Mouse (Mus musculus) heart, embryonic 13.5 days (tissue): ENCODE measurements at regions not wholly inside any gene's neighbourhood (a gene's known extent, or its start where the extent isn't known, plus 50 kb on each side); places are given as distances from the start of the nearest gene placed in this dataset.

Source experiments
- ATAC-seq: fragments of 200-750 bp; cut with Nextera tagmentation; 2 replicates; pipeline ENCODE4 v1.8.0; 2017; ENCODE audit warnings: moderate TSS enrichment; ENCODE audit not compliant: insufficient number of reproducible peaks, low FRiP score, low TSS enrichment; ENCODE audit errors: extremely low read depth
- H3K27ac ChIP-seq: fragments of 300-500 bp; sonication (generic); replicated peaks from 2 replicates; pipeline ENCODE4 v1.5.1; 2015; ENCODE audit warnings: moderate library complexity, mild to moderate bottlenecking, inconsistent platforms
- H3K27me3 ChIP-seq: fragments of 300-500 bp; sonication (generic); replicated peaks from 2 replicates; pipeline ENCODE4 v1.6.1; 2015; ENCODE audit warnings: mild to moderate bottlenecking, inconsistent platforms
- H3K36me3 ChIP-seq: fragments of 300-500 bp; sonication (generic); 2 replicates; pipeline ENCODE4 v1.6.1; 2015; ENCODE audit warnings: mild to moderate bottlenecking, inconsistent platforms
- H3K4me1 ChIP-seq: fragments of 300-500 bp; sonication (generic); 2 replicates; pipeline ENCODE4 v1.6.1; 2015; ENCODE audit warnings: inconsistent platforms
- H3K4me2 ChIP-seq: fragments of 300-500 bp; sonication (generic); 2 replicates; pipeline ENCODE4 v1.6.1; 2015; ENCODE audit warnings: inconsistent platforms, mild to moderate bottlenecking, moderate library complexity
- H3K4me3 ChIP-seq: fragments of 300-500 bp; sonication (generic); 2 replicates; pipeline ENCODE4 v1.5.1; 2015; ENCODE audit warnings: moderate library complexity, mild to moderate bottlenecking, inconsistent platforms
- H3K9ac ChIP-seq: fragments of 300-500 bp; sonication (generic); 2 replicates; pipeline ENCODE4 v1.6.1; 2015; ENCODE audit warnings: inconsistent platforms, mild to moderate bottlenecking, moderate library complexity
- H3K9me3 ChIP-seq: fragments of 300-500 bp; sonication (generic); 2 replicates; pipeline ENCODE4 v1.6.1; 2016; ENCODE audit warnings: inconsistent platforms
- WGBS: fragments of 180-500 bp; shearing (Covaris S2); methylation state at CpG from one replicate; pipeline ENCODE4 v1.1.7; 2015; ENCODE audit warnings: mixed read lengths; 5-methylcytosine and 5-hydroxymethylcytosine counted together

GRCm38 (mm10) chr9:14179777-14180176, 95.1 kb upstream of the Sesn3 start:
- no peak for ATAC-seq

GRCm38 (mm10) chr9:14184261-14184660, 90.6 kb upstream of the Sesn3 start:
- no peak for ATAC-seq
- H3K9ac ChIP-seq = no peak overlapping the region
- no peak overlapping the region for H3K4me2 ChIP-seq
- 77% methylated on average over 4 of the region's 4 CpGs for WGBS
- H3K4me1 ChIP-seq = peaks cover 8% of the 10 kb centered on the region
- no peaks in the 10 kb centered on the region for H3K27me3 ChIP-seq
- no peak overlapping the region for H3K27ac ChIP-seq
- H3K36me3 ChIP-seq = no peaks in the 10 kb centered on the region
- no peaks in the 10 kb centered on the region for H3K9me3 ChIP-seq
- H3K4me3 ChIP-seq = no peak overlapping the region

More at GRCm38 (mm10) chr9:14179777-14180176, 95.1 kb upstream of the Sesn3 start:
- Histone ChIP-seq H3K27me3 (no peaks in the 10 kb centered on the region), H3K27ac (no peak overlapping the region), H3K36me3 (no peaks in the 10 kb centered on the region), H3K4me3 (no peak overlapping the region), H3K4me1 (peaks cover 38% of the 10 kb centered on the region), H3K4me2 (no peak overlapping the region), H3K9me3 (no peaks in the 10 kb centered on the region), H3K9ac (no peak overlapping the region)
- WGBS = 88% methylated on average over 1 of the region's 1 CpGs

- Histone ChIP-seq H3K9ac (no peak overlapping the region), H3K4me1 (peaks cover 4% of the 10 kb centered on the region), H3K36me3 (no peaks in the 10 kb centered on the region), H3K9me3 (no peaks in the 10 kb centered on the region), H3K4me2 (no peak overlapping the region), H3K27ac (no peak overlapping the region), H3K27me3 (no peaks in the 10 kb centered on the region), H3K4me3 (no peak overlapping the region)
- WGBS = 52% methylated on average over 2 of the region's 2 CpGs
- ATAC-seq = no peak
Observed at GRCm38 (mm10) chr9:14185681-14186080, 89.2 kb upstream of the Sesn3 start.

GRCm38 (mm10) chr9:14187753-14188152, 87.1 kb upstream of the Sesn3 start:
- Histone ChIP-seq H3K9ac (no peak overlapping the region), H3K4me2 (no peak overlapping the region)
- WGBS = 76% methylated on average over 1 of the region's 1 CpGs

GRCm38 (mm10) chr9:14188504-14188903, 86.4 kb upstream of the Sesn3 start:
- Histone ChIP-seq H3K27ac (no peak overlapping the region), H3K9ac (no peak overlapping the region), H3K9me3 (no peaks in the 10 kb centered on the region), H3K4me3 (no peak overlapping the region), H3K27me3 (no peaks in the 10 kb centered on the region), H3K36me3 (no peaks in the 10 kb centered on the region), H3K4me2 (no peak overlapping the region), H3K4me1 (peaks cover 6% of the 10 kb centered on the region)
- ATAC-seq = no peak
- WGBS = 72% methylated on average over 2 of the region's 2 CpGs

More at GRCm38 (mm10) chr9:14187753-14188152, 87.1 kb upstream of the Sesn3 start:
- ATAC-seq = no peak
- no peak overlapping the region for H3K27ac ChIP-seq
- H3K9me3 ChIP-seq = no peaks in the 10 kb centered on the region
- no peaks in the 10 kb centered on the region for H3K36me3 ChIP-seq
- H3K4me3 ChIP-seq = no peak overlapping the region
- no peaks in the 10 kb centered on the region for H3K27me3 ChIP-seq
- H3K4me1 ChIP-seq = peaks cover 6% of the 10 kb centered on the region

- 0 out of 2 replicates have a peak, but pooled peaks cover 3% of the 10 kb centered on the region for H3K27me3 ChIP-seq
- no peak overlapping the region for H3K27ac ChIP-seq
- H3K4me1 ChIP-seq = peaks cover 6% of the 10 kb centered on the region
- no peak overlapping the region for H3K4me3 ChIP-seq
- H3K36me3 ChIP-seq = no peaks in the 10 kb centered on the region
- ATAC-seq = no peak
- WGBS = 50% methylated on average over 9 of the region's 9 CpGs
- H3K9ac ChIP-seq = no peak overlapping the region
- H3K4me2 ChIP-seq = no peak overlapping the region
- H3K9me3 ChIP-seq = no peaks in the 10 kb centered on the region
Observed at GRCm38 (mm10) chr9:14190660-14191059, 84.2 kb upstream of the Sesn3 start.

- Histone ChIP-seq H3K4me3 (no peak overlapping the region), H3K4me2 (no peak overlapping the region)
- 78% methylated on average over 5 of the region's 5 CpGs for WGBS
Observed at GRCm38 (mm10) chr9:14194748-14195147, 80.1 kb upstream of the Sesn3 start.

GRCm38 (mm10) chr9:14199116-14199515, 75.8 kb upstream of the Sesn3 start:
- ATAC-seq = no peak
- H3K4me2 ChIP-seq = no peak overlapping the region
- no peaks in the 10 kb centered on the region for H3K9me3 ChIP-seq
- H3K4me1 ChIP-seq = peaks cover 20% of the 10 kb centered on the region
- no peak overlapping the region for H3K9ac ChIP-seq
- no peak overlapping the region for H3K4me3 ChIP-seq
- H3K36me3 ChIP-seq = no peaks in the 10 kb centered on the region
- 71% methylated on average over 3 of the region's 3 CpGs for WGBS
- no peak overlapping the region for H3K27ac ChIP-seq
- H3K27me3 ChIP-seq = 0 out of 2 replicates have a peak, but pooled peaks cover 3% of the 10 kb centered on the region

More at GRCm38 (mm10) chr9:14194748-14195147, 80.1 kb upstream of the Sesn3 start:
- no peak for ATAC-seq
- Histone ChIP-seq H3K27ac (no peak overlapping the region), H3K27me3 (0 out of 2 replicates have a peak, but pooled peaks cover 3% of the 10 kb centered on the region), H3K9ac (no peak overlapping the region), H3K9me3 (no peaks in the 10 kb centered on the region), H3K36me3 (no peaks in the 10 kb centered on the region), H3K4me1 (peaks cover 6% of the 10 kb centered on the region)

- 58% methylated on average over 9 of the region's 9 CpGs for WGBS
- Histone ChIP-seq H3K27ac (no peak overlapping the region), H3K4me1 (peaks cover 25% of the 10 kb centered on the region), H3K4me3 (no peak overlapping the region), H3K36me3 (no peaks in the 10 kb centered on the region), H3K4me2 (no peak overlapping the region), H3K9me3 (no peaks in the 10 kb centered on the region), H3K27me3 (0 out of 2 replicates have a peak, but pooled peaks cover 3% of the 10 kb centered on the region), H3K9ac (no peak overlapping the region)
- no peak for ATAC-seq
Observed at GRCm38 (mm10) chr9:14199983-14200700, 74.7 kb upstream of the Sesn3 start.

- 74% methylated on average over 4 of the region's 4 CpGs for WGBS
- H3K4me3 ChIP-seq = no peak overlapping the region
- no peaks in the 10 kb centered on the region for H3K9me3 ChIP-seq
- ATAC-seq = no peak
- H3K27ac ChIP-seq = no peak overlapping the region
- no peak overlapping the region for H3K9ac ChIP-seq
- peaks cover 25% of the 10 kb centered on the region for H3K4me1 ChIP-seq
- H3K36me3 ChIP-seq = no peaks in the 10 kb centered on the region
- H3K27me3 ChIP-seq = no peaks in the 10 kb centered on the region
- no peak overlapping the region for H3K4me2 ChIP-seq
Observed at GRCm38 (mm10) chr9:14200852-14201251, 74.0 kb upstream of the Sesn3 start.

GRCm38 (mm10) chr9:14202551-14203306, 72.1 kb upstream of the Sesn3 start:
- no peak overlapping the region for H3K9ac ChIP-seq
- 67% methylated on average over 10 of the region's 10 CpGs for WGBS
- ATAC-seq = no peak

More at GRCm38 (mm10) chr9:14202551-14203306, 72.1 kb upstream of the Sesn3 start:
- no peak overlapping the region for H3K27ac ChIP-seq
- H3K36me3 ChIP-seq = no peaks in the 10 kb centered on the region
- H3K4me3 ChIP-seq = no peak overlapping the region
- H3K27me3 ChIP-seq = no peaks in the 10 kb centered on the region
- peaks cover 30% of the 10 kb centered on the region for H3K4me1 ChIP-seq
- H3K9me3 ChIP-seq = no peaks in the 10 kb centered on the region
- no peak overlapping the region for H3K4me2 ChIP-seq
